Mouse (Mus musculus) lung, postnatal 0 days (tissue): Measurements from ENCODE around the gene Sorbs1.

ENCODE experiments used
- CTCF ChIP-seq: IDR thresholded peaks from 2 replicates; pipeline ENCODE4 v1.5.1; 2016; ENCODE audit warnings: antibody characterized with exemption, mild to moderate bottlenecking
- EP300 ChIP-seq: IDR thresholded peaks from 2 replicates; pipeline ENCODE4 v1.6.1; 2016; ENCODE audit warnings: antibody characterized with exemption, mild to moderate bottlenecking, control low read depth

DNA sequence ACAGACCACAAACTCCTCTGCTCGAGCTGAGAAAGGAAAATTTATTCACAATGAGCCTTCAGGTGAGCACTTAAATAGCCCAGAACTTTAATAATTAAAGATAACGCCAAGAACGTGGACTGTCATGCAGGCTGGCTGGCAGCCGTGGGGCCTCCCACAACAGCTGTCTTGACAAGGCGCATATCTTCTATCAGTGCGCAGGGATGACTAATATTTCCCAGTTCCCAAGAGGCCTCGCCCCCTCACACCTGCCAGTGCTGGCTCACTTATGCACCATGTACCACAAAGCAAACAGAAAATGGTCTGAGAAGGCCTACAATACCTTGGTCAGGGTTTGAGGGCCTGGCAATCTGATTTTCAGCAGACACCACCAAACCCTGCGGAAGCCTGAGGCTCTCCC lies 14.4 kb downstream of the Sorbs1 start:
- TF ChIP-seq CTCF (no peak), EP300 (no peak)
